Mouse (Mus musculus) inflammation-experienced regulatory T-cells, adult 6 months (primary cell): ENCODE results near the gene Gys1. TPM values are rescaled to one million over a fixed set of nuclear protein-coding genes. Genes with fewer than 3 reads are reported as not detected.
"Not testable (repeated sequence)": the region's sequence is repeated elsewhere in the genome, so short reads cannot be mapped to it uniquely, and the experiment has no call there.

Experiments used
- ATAC-seq: one replicate; pipeline ENCODE4 v1.8.0; 2017
- polyA plus RNA-seq, 3 experiments: library from polyadenylated mRNA; unstranded; fragments of 100-300 nt; shearing (Covaris generic); gene quantifications; one replicate each; pipeline ENCODE4 v1.2.1; 2017

Gene Gys1
- polyA plus RNA-seq, 3 experiments from 2014 or later: 6.7 to 10.0 (median 9.7) TPM

DNA sequence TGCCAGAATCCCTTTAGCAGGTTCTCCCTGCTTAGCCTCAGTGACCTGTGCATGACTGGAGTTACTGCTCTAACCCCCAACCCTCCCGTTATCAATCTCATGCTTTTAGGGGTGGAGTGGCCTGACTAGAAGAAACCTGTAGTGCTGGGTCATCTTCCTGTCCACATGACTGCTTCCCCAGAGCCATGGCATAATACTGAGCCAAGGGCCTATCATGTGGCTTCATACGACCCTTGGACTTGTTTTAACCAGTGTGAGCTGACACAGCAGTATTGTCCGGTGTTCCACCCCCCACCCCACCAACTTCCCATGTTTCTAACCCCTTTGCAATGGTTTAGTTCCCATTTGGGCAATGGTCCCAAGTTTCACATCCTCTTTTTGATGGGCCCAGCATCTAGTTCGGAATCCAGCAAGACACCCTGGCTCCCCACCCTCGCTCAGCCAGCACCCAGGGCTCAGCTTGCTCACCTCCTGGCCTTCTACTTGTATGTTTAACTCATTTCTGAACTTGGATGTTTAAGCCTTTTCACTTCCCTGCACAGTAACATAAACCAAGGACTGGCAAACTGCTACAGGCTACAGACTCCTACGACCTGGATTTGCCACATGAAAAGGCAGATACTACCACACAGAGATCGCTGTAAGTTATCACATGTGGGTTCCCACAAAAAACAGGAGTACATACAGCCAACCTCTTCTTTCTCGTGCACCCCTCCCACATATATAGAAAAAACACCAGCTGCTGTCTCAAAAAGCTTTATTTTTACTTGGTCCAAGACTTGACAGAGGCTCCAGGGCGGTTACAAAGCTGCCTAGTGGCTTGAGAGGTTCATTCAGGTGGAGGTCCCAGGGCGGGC, 22.8 kb downstream of the Gys1 start:
- no peak for ATAC-seq

DNA sequence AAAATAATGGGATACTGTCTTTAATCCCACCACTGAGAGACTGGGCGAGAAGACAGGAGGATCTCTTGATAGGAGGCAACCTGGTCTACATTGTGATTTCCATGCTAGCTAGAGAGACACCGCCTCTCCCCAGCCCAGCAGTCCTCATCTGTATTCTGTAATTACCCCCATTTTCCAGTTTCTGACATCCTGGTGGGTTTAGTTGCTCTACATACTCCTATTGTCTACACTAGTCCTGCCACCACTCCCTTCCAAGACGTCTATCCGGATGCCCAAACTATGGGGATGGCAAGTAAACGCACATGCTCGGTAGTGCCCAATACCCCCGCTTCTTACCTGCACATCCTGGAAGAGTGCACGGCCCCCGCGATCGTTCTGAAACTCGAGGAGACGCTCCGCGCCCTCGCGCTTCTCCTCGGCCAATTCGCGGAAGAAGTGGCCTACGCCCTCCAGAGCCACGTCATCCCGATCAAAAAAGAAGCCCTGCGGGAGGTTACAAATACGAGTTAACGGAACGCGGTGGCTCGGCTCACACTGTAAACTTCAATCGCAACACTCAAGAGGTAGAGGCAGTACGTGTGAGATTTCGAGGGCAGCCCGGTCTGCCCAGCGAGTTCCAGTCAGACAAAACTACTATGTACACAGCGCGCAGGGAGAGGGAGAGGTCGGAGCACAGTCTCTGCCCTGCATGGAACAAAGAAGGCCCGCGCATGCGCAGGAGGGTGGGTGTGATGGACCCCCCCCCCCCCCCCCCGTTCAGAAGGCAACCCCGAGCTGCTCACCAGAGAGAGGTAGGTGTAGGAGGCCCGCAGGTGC, 24.3 kb downstream of the Gys1 start:
- ATAC-seq: peak; percentile 41

DNA sequence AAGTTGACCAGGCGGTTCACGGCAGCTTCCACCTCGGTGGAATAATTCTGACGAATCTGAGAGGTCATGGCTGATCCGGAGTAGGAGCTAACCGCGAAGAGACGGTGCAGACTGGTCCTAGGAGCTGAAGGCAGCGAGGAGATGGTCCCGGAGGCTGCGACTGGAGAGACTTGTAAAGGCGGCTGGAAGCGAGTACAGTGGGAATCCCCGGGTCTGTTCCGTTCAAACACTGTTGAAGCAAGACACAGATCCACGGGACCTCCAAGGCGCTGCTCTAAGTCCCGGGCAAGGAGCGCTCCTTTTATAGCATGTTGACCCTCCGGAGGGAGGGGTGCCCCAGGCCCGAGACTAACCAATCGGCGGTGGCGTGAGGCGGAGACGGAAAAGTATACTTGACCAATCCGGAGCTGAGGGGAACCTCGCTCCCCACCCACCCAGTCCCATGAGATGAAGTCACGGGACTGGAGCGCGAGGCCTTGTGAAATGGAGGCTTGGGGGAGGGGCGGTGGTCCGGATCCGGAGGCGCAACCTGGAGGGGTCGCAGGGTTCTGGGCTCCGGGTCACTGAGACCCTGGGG, 25.0 kb downstream of the Gys1 start, which contains the start of gene Ftl1:
Ftl1 (minus strand) TSS at position 321 of the 577 bp plus-strand sequence.
- ATAC-seq: peak; percentile 85

DNA sequence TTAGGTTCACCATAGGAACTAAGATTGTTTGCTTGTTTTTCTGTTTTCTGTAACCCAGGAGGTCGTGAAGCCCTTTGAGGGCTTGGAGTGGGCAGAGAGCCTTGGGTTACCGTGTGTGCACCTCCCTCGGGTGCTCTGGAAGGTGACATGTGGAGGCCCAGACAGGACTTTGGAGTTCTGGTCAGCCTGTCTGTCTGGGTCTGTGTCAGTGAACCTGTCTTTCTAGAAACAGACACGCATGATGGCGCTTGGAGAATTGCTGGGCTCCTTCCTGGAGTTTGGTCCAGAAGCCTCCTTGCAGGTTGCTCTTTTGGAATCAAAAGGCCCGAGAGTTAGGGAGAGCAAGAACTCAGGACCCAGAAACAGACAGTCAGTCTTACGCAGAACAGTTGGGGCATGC, 25.7 kb downstream of the Gys1 start:
- no peak for ATAC-seq

DNA sequence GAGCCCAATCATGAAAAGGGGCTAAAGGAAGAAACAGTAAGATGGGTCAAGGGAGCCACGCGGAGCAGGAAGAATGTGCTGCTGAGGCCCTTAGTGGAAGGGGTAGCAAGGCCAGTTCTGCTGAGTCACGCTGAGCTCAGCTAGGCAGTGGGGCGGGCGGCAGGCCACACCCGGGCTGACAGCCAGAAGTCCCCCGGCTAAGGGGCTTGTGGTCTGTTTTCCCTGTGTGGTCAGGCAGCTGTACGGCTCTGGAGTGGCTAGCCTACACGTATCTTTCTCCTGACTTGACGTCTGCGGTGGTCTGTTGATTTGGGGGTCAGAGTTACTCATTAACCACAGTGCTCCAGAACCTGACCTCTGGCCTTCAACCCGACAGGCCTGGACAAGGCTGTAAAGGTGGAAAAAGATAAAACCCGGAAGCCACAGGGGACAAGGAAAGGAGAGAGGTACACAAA, 26.2 kb downstream of the Gys1 start:
- ATAC-seq: no peak

DNA sequence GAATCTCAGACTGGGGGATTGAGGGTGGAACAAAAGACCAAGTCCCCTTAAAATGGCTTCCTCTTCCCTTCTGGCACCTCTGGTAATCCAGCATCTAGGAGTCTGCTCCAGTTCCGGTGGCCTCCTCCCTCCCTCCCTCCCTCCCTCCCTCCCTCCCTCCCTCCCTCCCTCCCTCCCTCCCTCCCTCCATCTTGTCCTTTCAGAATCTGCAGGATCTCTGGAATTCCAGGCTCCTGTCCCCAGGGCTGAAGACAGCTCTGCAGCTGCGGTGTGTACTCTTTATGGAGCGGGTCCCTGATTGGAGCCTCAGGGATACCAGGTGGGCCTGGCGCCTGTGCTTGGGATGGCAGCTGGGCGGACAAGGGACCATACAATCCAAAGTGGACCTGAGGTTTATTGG, 26.7 kb downstream of the Gys1 start:
- ATAC-seq: no peak

DNA sequence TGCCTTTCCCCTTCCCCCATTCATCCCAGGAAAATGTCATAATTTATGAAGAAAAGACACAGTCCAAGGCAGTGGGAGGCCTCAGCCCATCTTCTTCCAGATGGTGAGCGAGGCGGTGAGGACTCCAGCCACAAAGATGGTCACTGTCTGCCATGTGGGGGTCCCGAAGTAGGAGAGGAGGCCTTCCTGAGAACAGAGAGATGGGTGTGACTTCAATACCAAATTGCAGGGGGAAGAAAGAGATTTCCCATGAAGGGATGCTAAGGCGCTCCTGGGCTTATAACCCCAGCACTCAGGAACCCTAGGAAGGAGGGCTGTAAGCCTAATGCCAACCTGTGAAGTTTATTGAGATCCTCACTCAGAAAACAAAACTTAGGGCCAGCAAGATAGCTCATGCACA, 27.1 kb downstream of the Gys1 start:
- ATAC-seq: no peak

DNA sequence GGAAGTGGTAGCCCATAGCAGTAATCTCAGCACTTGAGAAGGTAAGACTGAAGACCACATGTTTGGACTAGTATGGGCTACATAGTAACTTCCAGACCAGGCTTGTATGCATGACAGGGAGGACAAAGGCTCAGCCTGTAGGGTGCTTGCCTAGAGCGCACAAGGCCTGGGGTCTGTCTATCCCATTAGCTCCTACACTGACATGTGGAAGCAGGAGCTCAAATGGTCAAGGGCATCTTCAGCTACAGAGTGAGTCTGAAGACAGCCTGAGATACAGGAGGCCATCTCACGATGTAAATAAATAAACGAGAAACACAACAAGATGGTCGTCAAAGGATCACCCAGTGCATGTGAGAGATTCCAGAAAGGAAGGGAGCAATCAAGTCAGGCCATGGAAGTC, 27.7 kb downstream of the Gys1 start:
- ATAC-seq: no peak

DNA sequence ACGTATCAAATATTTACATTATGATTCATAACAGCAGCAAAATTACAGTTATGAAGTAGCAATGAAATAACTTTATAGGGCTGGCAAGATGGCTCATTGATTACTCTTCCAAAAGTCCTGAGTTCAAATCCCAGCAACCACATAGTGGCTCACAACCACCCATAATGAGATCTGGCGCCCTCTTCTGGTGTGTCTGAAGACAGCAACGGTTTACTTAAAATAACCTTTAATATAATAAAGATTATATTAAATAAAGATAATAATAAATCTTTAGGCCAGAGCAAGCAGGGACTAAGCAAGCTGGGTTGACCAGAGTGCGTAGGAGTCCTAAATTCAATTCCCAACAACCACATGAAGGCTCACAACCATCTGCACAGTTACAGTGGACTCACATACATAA, 28.2 kb downstream of the Gys1 start:
- ATAC-seq: not testable (repeated sequence)

DNA sequence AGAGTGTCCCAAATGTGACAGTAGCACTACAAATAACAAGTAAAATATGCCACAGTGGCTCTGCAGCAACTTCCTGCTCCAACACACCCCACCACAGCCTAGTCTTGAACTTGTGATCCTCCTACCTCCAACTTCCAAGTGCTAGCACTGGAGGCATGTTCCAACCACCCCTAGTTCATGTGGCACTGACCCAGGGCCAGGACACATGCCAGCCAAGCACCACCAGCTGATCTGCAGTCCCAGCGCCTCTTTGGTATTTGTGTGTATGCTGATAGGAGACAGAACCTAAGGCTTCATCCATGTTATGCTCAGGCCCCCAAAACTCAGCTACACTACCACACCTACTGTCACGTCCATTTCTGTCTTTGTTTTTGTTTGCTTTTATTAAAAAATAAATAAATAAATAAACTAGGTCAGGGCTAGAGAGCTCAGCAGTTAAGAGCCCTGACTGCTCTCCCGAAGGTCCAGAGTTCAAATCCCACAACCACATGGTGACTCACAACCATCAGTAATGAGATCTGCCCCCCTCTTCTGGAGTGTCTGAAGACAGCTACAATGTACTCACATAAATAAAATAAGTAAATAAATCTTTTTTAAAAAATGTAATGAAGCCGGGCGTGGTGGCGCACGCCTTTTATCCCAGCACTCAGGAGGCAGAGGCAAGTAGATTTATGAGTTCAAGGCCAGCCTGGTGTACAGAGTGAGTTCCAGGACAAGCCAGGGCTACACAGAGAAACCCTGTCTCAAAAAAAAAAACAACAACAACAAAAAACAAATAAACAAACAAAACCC, 29.5 kb downstream of the Gys1 start:
- ATAC-seq: no peak

DNA sequence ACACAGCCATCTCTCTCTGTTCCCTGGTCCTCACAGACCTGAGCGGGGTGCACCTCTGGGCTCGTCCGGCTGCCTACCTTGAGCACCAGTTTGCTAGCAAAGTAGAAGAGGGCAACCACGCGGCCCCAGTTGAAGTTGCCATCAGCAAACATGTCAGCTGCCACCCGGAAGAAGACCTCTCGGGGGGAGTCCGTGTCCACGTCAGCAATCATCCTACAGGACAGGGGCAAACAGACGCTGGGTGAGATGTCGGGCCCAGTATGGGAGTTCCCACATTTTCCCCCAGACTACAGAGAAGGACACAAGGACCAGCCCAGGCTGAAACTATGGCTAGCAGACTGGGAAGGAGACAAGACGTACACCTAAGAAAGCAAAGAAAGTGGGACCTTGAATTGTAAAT, 30.5 kb downstream of the Gys1 start:
- no peak for ATAC-seq

DNA sequence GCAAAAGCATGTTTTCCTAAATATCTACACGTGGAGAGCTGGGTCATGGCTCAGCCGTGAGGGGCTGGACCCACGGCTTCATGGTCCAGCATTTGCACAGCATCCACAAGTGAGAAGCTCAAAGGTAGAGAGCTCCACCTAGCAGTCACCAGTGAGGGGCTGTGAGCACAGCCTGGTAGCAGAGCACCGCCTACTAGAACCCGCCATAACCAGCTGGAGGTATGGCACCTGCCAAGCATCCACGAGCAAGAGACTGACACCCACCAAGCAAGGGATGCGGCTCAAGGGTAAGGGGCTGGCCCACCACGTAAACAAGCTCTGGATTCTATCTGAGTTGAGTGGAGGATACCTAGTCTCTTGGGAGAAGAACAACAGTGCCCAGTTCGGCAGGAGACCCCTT, 30.9 kb downstream of the Gys1 start:
- no peak for ATAC-seq

DNA sequence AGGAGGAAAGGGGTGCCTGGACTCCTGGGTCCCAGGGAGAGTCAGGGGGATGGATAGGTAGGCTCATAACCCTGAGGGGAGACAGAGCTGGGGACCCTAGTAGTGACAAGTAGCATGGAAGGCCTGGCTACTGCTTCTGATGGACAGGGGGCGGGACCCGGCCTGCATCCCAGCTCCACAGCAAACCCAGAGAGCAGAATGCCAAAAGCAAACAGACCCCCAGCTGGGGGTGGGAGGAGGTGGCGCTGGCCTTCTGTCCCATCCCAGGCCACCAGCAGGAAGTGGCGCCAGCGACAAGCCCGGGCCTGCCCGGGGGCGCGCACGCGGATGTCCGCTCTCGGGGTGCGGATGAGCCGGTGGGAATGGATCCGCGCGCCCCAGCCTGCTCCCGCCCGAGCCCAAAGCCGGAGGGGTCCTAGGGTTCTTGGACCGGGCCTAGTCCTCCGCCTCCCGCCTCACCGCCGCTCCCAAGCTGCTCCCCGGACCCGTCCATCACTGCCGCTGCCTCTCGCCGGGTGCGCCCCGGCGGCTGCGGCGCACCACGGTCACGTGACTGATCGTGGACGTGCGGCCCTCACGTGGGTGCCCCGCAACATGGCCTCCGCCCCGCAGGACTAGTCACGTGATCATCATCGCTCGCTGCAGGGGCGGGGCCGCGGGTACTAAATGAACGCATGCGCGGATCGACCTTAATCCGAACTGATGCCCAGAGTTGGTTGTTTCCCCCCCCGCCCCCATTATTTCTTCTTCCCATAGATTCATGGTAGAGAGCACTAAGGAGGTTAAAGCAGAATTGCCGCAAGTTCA, 31.8 kb downstream of the Gys1 start, which contains the start of gene Bax:
Bax (minus strand) TSS at position 616 of the 807 bp plus-strand sequence.
- ATAC-seq: peak; percentile 81

DNA sequence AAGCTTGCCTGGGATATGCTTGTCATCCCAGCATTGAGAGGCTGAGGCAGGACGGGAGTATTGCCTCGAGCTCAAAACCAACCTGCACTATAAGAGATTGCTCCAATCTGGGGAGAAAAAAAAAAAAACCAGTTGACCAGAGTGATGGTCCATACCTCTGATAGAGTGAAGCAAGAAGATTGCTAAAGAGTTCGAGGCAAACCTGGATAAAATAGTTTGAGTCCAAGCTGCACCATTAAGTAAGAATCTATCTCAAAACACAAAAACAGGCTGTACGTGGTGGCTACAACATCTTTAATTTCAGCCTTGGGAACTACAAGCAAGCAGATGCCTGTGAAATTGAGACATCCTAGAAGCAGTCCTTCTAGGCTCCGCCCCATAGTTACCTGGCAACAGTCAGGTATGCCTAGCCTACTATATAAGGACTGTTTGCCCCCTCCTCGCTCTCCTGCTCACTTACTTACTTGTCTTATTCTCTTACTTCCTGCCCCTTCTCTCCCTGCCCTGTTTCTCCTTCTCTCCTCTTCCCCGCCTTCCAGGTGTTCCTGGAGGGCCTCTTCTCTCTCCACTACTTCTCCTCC, 32.5 kb downstream of the Gys1 start:
- ATAC-seq: no peak

DNA sequence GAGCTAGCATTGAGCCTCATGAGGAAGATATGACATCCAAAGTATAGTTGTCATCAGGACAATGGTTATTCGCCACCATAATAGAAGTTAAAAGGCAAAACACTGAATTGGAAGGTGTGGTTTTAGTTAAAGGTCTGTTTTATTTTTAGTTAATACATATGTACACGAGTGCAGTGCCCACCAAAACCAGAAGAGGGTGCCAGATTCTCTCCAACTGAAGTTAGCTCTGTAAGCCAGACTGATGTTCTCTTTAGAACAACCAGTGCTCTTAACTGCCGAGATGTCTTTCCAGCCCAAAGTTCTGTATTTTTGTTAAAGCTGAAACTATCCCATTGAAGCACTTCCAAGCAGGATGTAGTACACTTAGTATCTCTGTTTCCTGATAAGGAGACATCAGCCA, 36.2 kb downstream of the Gys1 start:
- peak; percentile 69 for ATAC-seq

DNA sequence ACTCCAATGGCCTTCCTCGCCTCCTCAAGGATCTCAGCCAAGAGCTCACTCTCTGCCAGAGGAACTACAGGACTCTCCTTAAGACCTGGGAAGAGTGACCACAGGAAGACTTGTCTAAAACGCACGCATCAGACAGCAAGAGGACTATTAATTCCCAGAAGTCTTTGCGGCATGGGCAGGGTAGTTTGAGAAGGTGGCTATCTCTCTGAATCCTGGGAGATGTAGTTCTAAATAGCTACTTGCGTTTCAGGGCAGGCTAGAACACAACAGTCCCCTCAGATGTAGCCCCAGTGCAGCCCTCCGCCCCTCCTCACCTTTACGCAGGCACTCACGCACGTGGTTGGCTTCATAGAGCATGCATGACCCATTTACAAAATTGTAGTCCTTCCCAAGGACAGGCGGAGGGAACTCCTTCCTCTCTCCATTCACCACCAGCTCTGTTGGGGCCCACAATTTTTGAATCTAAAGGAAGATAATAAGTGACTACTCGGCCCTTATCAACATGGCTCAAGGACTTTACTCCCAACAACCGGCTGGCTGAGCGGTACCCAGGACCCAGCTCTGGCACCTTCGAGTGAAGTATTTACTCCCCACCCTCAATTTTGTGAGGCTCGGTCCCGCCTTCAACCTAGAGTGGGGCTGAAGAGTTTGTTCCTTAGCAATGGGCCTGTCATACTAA, 40.8 kb downstream of the Gys1 start:
- ATAC-seq: no peak

DNA sequence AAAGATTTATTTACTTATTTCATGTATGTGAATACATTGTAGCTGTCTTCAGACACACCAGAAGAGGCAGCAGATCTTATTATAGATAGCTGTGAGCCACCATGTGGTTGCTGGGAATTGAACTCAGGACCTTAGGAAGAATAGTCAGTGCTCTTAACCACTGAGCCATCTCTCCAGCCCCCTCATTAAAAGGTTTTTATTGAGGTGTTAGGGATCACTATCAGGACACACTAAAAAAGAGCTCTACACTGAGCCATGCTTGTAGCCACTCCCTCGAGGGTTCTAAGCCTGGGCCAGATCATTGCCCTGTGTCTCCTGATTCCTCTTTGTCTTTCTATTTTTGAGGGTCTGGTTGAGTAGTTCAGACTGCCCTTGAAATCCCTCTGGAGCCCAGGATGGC, 41.8 kb downstream of the Gys1 start:
- no peak for ATAC-seq

DNA sequence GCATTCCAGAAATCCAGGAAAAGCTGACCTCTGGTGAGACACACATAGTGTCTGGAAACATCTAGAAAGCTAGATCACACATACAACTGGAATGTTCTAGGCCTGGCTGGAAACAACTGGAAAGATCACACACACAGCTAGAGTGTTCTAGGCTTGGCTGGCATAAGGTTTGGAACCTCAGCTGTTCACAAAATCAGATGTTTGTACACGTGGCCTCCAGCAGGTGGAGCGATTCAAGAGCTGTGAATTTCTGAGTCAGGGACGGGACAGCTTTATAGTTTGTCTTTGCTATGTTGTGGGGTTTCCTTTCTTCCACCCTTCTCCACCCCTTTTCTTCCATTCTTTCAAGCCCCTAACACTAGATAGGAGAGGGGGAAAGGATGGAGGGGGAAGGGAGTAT, 42.4 kb downstream of the Gys1 start:
- ATAC-seq: peak; percentile 52

DNA sequence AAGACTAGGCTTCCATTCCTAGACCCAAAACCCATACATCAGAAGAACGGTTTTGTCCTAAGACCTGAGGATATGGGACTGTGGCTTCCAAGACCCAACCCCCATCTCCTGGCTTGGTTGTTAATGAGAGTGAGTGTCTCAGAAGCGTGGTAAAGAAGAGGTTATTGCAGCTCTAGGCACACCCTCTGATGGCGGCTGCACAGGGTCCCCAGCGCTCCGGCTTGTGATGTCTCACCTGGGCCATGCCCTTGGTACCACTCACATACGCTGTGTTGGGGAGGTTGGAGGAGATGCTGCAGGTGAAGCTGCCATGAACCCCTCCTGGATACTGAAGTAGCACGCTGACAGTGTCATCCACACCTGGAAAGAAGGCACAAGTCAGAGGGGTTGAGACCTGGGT, 44.1 kb downstream of the Gys1 start:
- no peak for ATAC-seq

DNA sequence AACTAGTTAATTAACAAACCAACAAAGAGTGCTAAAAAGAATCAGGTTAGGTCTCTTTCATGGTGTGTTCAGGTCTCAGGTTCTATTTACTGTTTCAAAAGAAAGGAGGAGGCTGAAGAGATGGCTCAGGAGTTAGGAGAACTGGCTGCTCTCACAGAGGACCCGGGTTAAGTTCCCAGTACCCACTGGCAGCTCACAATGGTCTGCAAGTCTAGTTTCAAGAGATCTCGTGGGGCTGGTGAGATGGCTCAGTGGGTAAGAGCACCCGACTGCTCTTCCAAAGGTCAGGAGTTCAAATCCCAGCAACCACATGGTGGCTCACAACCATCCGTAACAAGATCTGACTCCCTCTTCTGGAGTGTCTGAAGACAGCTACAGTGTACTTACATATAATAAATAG, 45.7 kb downstream of the Gys1 start:
- not testable (repeated sequence) for ATAC-seq
